Mouse (Mus musculus): ENCODE data around the gene Maml3.

DNA sequence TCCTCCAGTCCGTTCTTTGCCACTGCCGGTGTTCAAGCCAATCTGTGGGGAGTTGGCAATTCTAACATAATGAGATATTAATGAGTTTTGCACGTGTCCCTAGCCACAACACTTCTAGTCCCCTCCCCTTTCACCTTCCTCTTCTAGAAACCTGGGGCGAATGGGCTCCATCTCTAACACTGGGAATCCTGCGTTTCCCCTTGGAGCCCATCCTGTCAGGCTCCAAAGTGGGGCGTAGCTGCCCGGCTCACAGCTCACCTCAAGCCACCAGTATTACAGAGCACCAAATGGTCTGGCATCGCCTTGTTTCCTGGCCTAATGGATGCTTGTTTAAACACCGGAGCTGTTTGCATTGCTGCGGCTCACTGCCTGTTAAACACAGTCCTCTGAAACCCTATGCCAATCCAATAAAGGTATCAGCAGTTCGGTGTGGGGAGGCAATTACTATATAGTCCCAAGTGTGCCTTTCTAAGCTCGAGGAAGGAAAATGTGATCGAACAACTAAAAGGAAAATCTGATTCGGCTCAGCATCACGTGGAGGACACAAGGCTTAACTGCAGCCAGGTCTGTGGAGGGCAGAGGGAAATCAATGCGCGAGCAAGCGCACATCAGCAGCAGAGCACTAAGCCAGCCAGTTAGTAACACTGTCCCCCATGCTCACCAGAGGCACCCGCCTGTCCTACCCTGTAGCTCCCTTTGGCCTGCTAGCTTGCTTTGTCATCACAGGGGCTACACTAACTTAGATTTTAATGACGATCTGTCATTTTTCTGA, 216.0 kb downstream of the Maml3 start:
- TF ChIP-seq POLR2A (IDR thresholded peaks at IDR 0.05; ENCODE audit: borderline replicate concordance, extremely low read depth, insufficient read depth, insufficient read length, poor library complexity, severe bottlenecking) (no peak), CTCF (IDR thresholded peaks at IDR 0.05; ENCODE audit: borderline replicate concordance, extremely low read depth, insufficient read depth, insufficient read length) (0 out of 2 replicates have a peak, but pooled peaks have one; percentile 0)

All from brain, embryonic 14.5 days (tissue).